Mouse (Mus musculus): ENCODE measurements at regions not wholly inside any gene's neighbourhood (a gene's known extent, or its start where the extent isn't known, plus 50 kb on each side); places are given as distances from the start of the nearest gene placed in this dataset.
"Not testable (repeated sequence)": the region's sequence is repeated elsewhere in the genome, so short reads cannot be mapped to it uniquely, and the experiment has no call there.

DNA sequence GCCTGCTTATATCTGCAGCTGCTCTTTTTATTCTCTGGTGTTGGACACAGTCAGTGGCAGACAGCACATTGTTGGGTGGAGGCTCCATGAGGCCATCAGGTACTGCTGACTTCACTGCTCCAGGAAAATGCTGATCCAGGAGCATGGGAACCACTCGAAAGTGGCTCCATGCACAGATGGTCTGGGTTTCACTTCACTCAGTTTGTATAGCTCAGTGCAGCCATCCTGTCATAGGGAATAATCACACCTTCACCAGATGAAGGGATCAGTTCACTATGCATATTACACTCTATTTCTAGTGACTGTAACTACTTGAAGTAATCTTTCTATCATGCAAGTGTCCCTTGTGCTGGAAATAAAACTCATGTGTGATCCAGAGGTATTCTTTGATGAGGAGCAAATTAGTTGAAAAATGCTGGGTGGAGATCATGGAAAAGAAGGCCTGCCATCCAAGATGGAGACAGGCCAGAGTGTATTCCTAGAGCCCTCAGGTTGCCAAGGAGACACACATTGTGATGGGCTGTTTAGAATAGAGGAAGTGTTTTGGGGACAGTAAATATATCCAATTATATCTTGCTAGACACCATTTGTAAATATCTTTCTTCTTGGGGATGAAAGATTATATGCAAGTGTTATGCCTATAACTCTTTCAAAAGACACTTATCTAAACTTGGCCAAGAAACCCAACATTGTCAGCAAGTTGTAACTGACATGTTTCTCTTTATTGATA, 103.7 kb upstream of the Arhgap42 start:
- no peak for DNase-seq

DNA sequence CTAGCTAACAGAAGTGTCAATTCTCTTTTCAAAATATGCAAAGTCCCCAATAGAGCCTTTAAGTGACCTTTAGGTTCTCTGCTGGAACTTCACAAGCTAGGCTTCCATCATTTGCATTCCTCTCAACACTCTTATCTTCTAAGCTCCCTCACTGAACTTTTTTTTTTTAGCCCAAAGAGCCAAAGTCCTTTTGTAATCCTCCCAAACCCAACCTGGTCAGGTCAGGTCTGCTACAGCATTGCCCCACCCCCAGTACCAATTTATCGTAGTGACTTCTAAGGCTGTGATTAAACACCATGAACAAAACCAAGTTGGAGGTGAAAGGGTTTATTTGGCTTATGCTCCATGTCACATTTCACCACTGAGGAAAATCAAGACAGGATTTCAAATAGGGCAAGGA, 79.7 kb upstream of the Arhgap42 start:
- DNase-seq: no peak

DNA sequence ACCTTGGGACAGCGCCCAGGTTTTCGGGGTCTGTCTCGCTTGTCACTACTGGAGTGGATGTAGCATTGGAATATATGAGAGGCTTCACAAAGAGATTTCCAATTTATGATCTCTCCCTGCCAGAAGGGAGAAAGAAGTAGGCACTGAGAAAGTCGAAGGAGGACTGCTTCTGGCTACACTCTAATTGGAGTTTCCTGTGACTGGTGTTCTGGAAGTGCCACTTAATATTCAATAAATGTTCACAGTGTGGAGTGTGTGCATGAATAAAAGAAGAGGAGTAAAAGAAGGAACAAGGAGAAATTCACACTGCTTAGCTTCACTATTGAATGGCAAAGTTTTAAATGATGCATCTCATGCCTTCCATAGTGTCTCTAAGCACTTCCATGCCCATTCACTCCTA, 77.1 kb upstream of the Arhgap42 start:
- DNase-seq: no peak

DNA sequence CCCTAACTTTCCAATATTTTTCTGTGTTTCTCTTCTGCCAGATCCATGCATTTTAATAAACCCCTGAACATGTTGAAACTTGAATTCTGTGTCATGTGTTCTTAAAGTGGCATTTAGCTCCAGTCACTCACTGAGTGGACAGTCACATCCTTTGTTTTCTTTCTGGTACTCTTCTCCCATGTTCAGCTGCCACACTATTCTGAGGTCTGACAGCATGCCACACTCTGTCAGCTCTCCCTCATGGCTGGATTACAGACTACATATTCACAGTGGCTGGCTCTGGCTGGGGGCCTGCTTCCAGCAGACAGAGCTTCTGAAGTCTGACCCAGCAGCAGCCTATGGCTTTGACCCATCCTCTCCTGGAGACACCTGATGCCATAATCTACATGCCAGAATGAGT, 73.4 kb upstream of the Arhgap42 start:
- no peak for DNase-seq

DNA sequence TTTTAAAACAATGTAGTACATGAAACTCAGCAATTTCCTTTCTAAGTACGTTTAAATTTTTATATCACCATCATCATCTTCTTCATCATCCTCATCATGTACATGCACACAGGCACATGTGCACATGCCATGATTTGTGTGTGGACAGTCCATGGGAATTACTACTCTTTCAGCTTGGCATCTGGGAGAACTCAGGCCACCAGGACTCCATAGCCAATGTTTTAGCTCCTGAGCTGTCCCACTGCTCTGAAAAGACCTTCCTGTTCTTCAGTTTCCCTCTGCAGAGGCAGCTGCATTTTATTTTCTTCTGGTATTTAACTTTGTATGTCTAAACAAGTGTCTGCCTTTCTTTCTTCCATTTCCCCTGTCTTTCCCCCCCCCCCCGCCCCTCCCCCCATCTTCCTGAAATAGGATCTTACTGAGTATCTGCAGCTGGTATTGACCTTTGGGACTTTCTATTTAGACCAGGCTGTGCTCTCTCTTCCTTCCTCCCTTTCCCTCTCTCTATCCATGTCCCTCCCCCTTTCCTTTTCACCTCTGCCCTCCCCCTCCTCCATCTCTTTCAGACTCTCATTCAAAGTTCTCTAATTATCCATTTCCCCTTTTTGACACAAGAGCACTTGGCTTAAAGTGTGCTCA, 72.8 kb upstream of the Arhgap42 start:
- DNase-seq: no peak

- not testable (repeated sequence) for DNase-seq
Measured at GRCm38 (mm10) chr9:9311040-9311583, 72.2 kb upstream of the Arhgap42 start.

DNA sequence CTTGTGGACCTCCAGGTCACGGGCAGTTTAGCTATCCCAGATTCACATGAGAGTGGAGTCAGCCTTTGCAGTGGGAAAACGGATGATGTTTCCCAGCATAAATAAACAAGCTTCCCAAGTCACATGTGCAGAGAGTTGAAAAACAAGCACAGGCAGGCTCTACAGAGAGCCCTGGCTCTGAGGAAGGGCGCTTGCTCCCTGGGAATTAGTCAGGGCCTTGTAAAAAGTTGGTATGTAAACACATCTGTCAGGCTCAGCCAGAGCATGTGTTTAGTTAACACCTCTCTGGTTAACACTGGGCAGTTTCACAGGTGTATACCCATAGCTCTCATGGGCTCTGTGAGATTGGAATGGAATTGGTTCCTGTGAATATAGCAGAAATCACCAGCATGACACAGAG, 51.9 kb upstream of the Arhgap42 start:
- DNase-seq: no peak

- DNase-seq: no peak
Measured at GRCm38 (mm10) chr9:9289570-9289969, 50.7 kb upstream of the Arhgap42 start.
